Mouse (Mus musculus): ENCODE data around the gene D10Jhu81e. TPM values are rescaled to one million over a fixed set of nuclear protein-coding genes. Genes with fewer than 3 reads are reported as not detected.

The D10Jhu81e gene
- polyA plus RNA-seq, 1 experiment = 73.6 TPM

DNA sequence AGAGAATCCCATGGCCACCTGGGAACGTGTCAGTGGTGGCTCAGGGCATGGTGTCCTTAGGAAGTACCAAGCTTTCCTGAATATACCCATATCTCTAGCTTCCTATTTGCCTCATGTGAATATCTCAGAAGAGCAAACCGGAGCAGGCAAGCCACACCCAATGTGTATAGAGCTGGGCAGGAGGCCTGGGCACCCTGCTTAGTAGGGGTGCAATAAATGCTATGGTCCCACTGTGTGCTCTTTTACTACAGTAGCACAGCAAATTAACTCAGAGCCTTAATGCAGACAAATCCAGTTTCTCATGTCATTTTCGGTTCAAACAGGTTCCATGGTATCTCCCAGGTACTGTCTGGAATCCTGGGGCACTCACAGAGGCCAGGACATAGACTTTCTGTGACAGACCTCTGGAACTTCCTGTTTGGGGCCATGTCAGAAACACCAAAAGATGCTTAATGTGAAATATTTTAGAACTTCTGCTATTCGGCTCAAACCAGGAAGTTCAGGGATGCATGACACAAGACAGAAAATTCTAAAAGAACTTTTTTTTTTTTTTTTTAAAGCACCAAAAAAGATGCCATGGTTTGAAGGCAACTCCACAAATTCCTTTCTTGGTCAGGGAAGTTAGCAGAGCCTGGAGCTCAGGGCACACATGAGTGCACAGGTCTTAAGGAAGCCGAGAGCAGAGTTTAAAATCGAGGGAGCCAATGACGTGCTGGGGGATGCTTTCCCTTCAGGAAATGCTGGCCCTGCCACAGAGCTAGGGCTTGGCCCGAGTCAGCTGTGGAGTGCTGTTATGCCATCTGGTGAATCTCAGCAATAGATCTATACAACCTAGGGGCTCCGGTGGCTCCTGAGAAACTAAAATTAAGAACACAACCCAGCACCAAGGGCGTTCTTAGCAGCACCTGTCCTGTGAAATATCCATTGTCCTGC is 20.5 kb downstream of the D10Jhu81e start:
- TF ChIP-seq CEBPB (IDR thresholded peaks at IDR 0.05; ENCODE audit: insufficient read depth, poor library complexity, severe bottlenecking) (no peak), TCF12 (IDR thresholded peaks at IDR 0.05; ENCODE audit: insufficient read depth, poor library complexity, severe bottlenecking) (no peak), E2F4 (IDR thresholded peaks at IDR 0.05; ENCODE audit: insufficient read depth) (no peak), MYOG (IDR thresholded peaks at IDR 0.05; ENCODE audit: control insufficient read depth in 1 of 3, insufficient read depth in 1 of 3, insufficient read length in 2 of 3, low read depth in 2 of 3) (no peak), POLR2AphosphoS2 (IDR thresholded peaks at IDR 0.05; ENCODE audit: insufficient read length, low read depth) (no peak), MYOD1 (IDR thresholded peaks at IDR 0.05; ENCODE audit: control insufficient read depth in 1 of 3, insufficient read length in 2 of 3, low read depth in 2 of 3) (no peak), TCF3 (IDR thresholded peaks at IDR 0.05; ENCODE audit: insufficient read length, low read depth) (no peak), MAX (IDR thresholded peaks at IDR 0.05; ENCODE audit: low read depth) (no peak), SRF (IDR thresholded peaks at IDR 0.05; ENCODE audit: control insufficient read depth, insufficient read length, low read depth) (no peak), POLR2A (IDR thresholded peaks at IDR 0.05; ENCODE audit: insufficient read length, low read depth) (no peak), USF1 (IDR thresholded peaks at IDR 0.05; ENCODE audit: low read depth) (no peak), REST (IDR thresholded peaks at IDR 0.05; ENCODE audit: insufficient read depth, insufficient read length) (no peak)
- peaks cover 31% of the 10 kb centered on the region for H3K27me3 ChIP-seq (ENCODE audit: control insufficient read depth, insufficient read depth, insufficient read length)

DNA sequence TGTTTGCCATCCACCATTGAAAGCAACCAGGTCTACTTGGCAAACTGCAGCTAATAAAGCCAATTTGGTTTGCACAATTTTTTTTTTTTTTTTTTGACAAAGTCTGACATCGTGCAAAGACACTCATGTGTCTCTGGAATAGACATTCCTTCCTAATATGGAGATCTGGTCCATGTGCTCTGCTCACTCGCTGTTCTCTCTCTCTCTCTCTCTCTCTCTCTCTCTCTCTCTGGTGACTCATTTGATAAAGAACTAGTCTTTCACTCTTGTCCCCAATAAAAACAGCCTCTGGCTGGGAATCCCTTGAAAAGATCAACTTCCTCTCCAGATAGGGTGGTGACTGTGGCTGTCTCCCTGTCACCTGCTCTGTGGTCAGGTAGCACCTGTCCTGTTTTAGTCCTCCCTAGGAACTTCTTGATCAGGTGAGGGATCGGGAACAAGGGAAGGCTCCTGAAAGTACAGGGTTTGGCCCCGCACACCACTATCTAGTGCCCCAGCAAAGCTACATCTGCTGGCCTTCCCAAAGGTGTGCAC is 21.6 kb downstream of the D10Jhu81e start:
- no peaks in the 10 kb centered on the region for H3K36me3 ChIP-seq (ENCODE audit: control insufficient read depth, insufficient read depth)
- H3K4me3 ChIP-seq = no peak overlapping the region
- H3K79me2 ChIP-seq (ENCODE audit: control insufficient read depth, insufficient read depth) = no peaks in the 10 kb centered on the region
- TF ChIP-seq E2F4 (IDR thresholded peaks at IDR 0.05; ENCODE audit: insufficient read depth) (no peak), POLR2A (IDR thresholded peaks at IDR 0.05; ENCODE audit: insufficient read length, low read depth) (no peak), REST (IDR thresholded peaks at IDR 0.05; ENCODE audit: insufficient read depth, insufficient read length) (no peak), CEBPB (IDR thresholded peaks at IDR 0.05; ENCODE audit: insufficient read depth, poor library complexity, severe bottlenecking) (no peak), SRF (IDR thresholded peaks at IDR 0.05; ENCODE audit: control insufficient read depth, insufficient read length, low read depth) (no peak), TCF12 (IDR thresholded peaks at IDR 0.05; ENCODE audit: insufficient read depth, poor library complexity, severe bottlenecking) (no peak), MYOG (IDR thresholded peaks at IDR 0.05; ENCODE audit: control insufficient read depth in 1 of 3, insufficient read depth in 1 of 3, insufficient read length in 2 of 3, low read depth in 2 of 3) (no peak), POLR2AphosphoS2 (IDR thresholded peaks at IDR 0.05; ENCODE audit: insufficient read length, low read depth) (no peak), USF1 (IDR thresholded peaks at IDR 0.05; ENCODE audit: low read depth) (no peak), TCF3 (IDR thresholded peaks at IDR 0.05; ENCODE audit: insufficient read length, low read depth) (no peak)
- H3K27me3 ChIP-seq (ENCODE audit: control insufficient read depth, insufficient read depth, insufficient read length) = peaks cover 26% of the 10 kb centered on the region
- no peak overlapping the region for H3K4me2 ChIP-seq (ENCODE audit: low read depth)
- no peak overlapping the region for H3ac ChIP-seq (ENCODE audit: control insufficient read depth, insufficient read length)

More for the DNA sequence above, 20.5 kb downstream of the D10Jhu81e start:
- H3K79me2 ChIP-seq (ENCODE audit: control insufficient read depth, insufficient read depth) = no peaks in the 10 kb centered on the region
- no peak overlapping the region for H3ac ChIP-seq (ENCODE audit: control insufficient read depth, insufficient read length)
- no peaks in the 10 kb centered on the region for H3K36me3 ChIP-seq (ENCODE audit: control insufficient read depth, insufficient read depth)
- H3K4me2 ChIP-seq (ENCODE audit: low read depth) = no peak overlapping the region
- no peak overlapping the region for H3K4me3 ChIP-seq

DNA sequence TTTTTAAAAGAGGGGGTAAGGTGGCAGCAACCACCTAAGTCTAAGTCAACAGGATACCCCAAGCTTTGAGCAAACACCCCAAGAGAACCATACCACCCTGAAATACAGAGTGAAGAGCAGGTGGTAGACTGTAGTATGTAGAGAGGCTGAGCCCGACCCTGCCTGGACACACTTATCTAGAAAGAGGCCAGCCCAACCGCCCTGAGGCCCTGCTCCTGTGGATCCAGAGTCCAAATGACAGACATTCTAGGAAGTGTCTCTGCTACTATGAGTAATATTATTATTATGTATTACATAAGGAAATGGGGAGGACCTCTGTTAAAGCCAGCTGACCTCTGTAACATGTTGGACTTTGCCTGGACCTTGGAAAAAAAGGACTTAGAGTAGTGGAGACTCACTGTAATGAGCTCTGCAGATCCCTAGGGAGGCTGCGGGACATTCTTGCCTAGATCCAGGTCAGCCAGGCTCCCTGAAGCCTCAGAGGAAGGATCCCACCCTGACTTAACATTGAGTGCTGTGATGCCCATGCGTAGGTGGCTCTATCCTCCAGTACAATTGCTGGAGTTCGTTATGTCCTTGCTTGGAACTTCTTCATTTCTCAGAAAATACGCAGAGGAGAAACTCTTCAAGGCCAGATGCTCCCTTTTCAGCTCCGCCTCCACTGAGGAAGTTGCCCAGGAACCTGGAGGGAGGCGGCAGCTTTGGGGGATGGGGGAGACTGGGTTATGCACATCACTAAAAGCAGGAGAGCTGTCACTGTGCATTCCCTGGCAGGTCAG is 25.7 kb downstream of the D10Jhu81e start:
- no peak overlapping the region for H3K4me2 ChIP-seq (ENCODE audit: low read depth)
- TF ChIP-seq POLR2AphosphoS2 (IDR thresholded peaks at IDR 0.05; ENCODE audit: insufficient read length, low read depth) = no peak
- TF ChIP-seq USF1 (IDR thresholded peaks at IDR 0.05; ENCODE audit: low read depth) = no peak
- no peak for TF ChIP-seq MYOG (IDR thresholded peaks at IDR 0.05; ENCODE audit: control insufficient read depth in 1 of 3, insufficient read depth in 1 of 3, insufficient read length in 2 of 3, low read depth in 2 of 3)
- TF ChIP-seq CEBPB (IDR thresholded peaks at IDR 0.05; ENCODE audit: insufficient read depth, poor library complexity, severe bottlenecking) = no peak
- no peak for TF ChIP-seq TCF3 (IDR thresholded peaks at IDR 0.05; ENCODE audit: insufficient read length, low read depth)
- TF ChIP-seq SRF (IDR thresholded peaks at IDR 0.05; ENCODE audit: control insufficient read depth, insufficient read length, low read depth) = no peak
- no peak for TF ChIP-seq REST (IDR thresholded peaks at IDR 0.05; ENCODE audit: insufficient read depth, insufficient read length)
- no peak for TF ChIP-seq E2F4 (IDR thresholded peaks at IDR 0.05; ENCODE audit: insufficient read depth)
- no peak for TF ChIP-seq MYOD1 (IDR thresholded peaks at IDR 0.05; ENCODE audit: control insufficient read depth in 1 of 3, insufficient read length in 2 of 3, low read depth in 2 of 3)
- no peak for TF ChIP-seq POLR2A (IDR thresholded peaks at IDR 0.05; ENCODE audit: insufficient read length, low read depth)
- no peak for TF ChIP-seq TCF12 (IDR thresholded peaks at IDR 0.05; ENCODE audit: insufficient read depth, poor library complexity, severe bottlenecking)
- no peak for TF ChIP-seq MAX (IDR thresholded peaks at IDR 0.05; ENCODE audit: low read depth)
- H3K27me3 ChIP-seq (ENCODE audit: control insufficient read depth, insufficient read depth, insufficient read length) = peaks cover 19% of the 10 kb centered on the region
- no peaks in the 10 kb centered on the region for H3K36me3 ChIP-seq (ENCODE audit: control insufficient read depth, insufficient read depth)
- H3K4me3 ChIP-seq = no peak overlapping the region
- H3ac ChIP-seq (ENCODE audit: control insufficient read depth, insufficient read length) = no peak overlapping the region
- H3K79me2 ChIP-seq (ENCODE audit: control insufficient read depth, insufficient read depth) = no peaks in the 10 kb centered on the region

DNA sequence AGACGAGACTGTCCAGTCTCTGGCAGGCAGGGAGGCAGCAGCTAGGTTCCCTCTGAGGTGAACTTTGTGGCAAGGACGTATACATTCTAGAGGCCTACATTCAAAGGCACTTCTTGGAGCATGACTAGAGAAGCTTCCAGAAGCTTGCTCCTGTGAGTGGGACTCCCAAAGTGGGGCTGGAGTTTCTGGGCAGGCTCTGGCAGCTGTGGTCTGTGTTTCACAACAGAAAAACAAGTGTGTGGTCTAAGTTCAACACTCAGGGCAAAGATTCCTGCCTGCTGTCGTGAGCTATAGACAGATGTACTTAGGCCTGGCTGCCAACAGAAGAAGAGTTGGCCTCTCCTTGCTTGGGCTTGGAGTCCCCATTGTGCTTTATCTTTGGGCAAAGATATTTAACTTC is 28.7 kb downstream of the D10Jhu81e start:
- H3K4me3 ChIP-seq = no peak overlapping the region
- no peaks in the 10 kb centered on the region for H3K79me2 ChIP-seq (ENCODE audit: control insufficient read depth, insufficient read depth)
- H3K36me3 ChIP-seq (ENCODE audit: control insufficient read depth, insufficient read depth) = no peaks in the 10 kb centered on the region
- H3K27me3 ChIP-seq (ENCODE audit: control insufficient read depth, insufficient read depth, insufficient read length) = peaks cover 15% of the 10 kb centered on the region
- H3ac ChIP-seq (ENCODE audit: control insufficient read depth, insufficient read length) = no peak overlapping the region
- no peak for TF ChIP-seq REST (IDR thresholded peaks at IDR 0.05; ENCODE audit: insufficient read depth, insufficient read length)
- TF ChIP-seq USF1 (IDR thresholded peaks at IDR 0.05; ENCODE audit: low read depth) = no peak
- no peak for TF ChIP-seq CEBPB (IDR thresholded peaks at IDR 0.05; ENCODE audit: insufficient read depth, poor library complexity, severe bottlenecking)
- no peak for TF ChIP-seq MYOG (IDR thresholded peaks at IDR 0.05; ENCODE audit: control insufficient read depth in 1 of 3, insufficient read depth in 1 of 3, insufficient read length in 2 of 3, low read depth in 2 of 3)
- TF ChIP-seq E2F4 (IDR thresholded peaks at IDR 0.05; ENCODE audit: insufficient read depth) = no peak
- no peak for TF ChIP-seq POLR2AphosphoS2 (IDR thresholded peaks at IDR 0.05; ENCODE audit: insufficient read length, low read depth)
- TF ChIP-seq MAX (IDR thresholded peaks at IDR 0.05; ENCODE audit: low read depth) = no peak
- no peak for TF ChIP-seq POLR2A (IDR thresholded peaks at IDR 0.05; ENCODE audit: insufficient read length, low read depth)
- TF ChIP-seq TCF3 (IDR thresholded peaks at IDR 0.05; ENCODE audit: insufficient read length, low read depth) = no peak
- TF ChIP-seq TCF12 (IDR thresholded peaks at IDR 0.05; ENCODE audit: insufficient read depth, poor library complexity, severe bottlenecking) = no peak
- no peak for TF ChIP-seq SRF (IDR thresholded peaks at IDR 0.05; ENCODE audit: control insufficient read depth, insufficient read length, low read depth)
- no peak overlapping the region for H3K4me2 ChIP-seq (ENCODE audit: low read depth)
